Mouse (Mus musculus): Measurements from ENCODE around the gene Olfr948. TPM values are rescaled to one million over a fixed set of nuclear protein-coding genes. Genes with fewer than 3 reads are reported as not detected.

Olfr948 gene
- not detected in 2 replicates for total RNA-seq (2015)
- total RNA-seq (2017) = not detected in 2 replicates

DNA sequence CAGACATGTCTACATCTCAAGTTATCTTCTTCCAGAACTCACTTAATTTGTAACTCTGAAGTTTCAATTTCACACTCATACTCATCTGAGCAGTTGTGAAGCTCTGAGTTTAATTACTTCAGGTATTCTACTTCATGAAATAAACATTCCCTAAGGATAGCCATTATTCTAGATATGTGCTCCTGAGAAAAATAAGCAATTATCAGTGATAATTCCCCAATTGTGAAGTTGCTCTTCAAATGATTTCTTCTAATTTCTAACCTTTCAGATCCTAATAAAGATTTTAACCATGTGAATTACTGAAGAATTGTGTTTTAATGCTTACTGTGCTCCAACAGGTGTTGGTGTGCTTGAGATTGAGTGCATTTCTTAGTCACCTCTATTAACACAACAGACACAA lies at the start of gene Olfr948:
Gene Olfr948 (minus strand): TSS at position 101 of the 400 bp plus-strand sequence.
- no peak for ATAC-seq (ENCODE audit: poor library complexity, severe bottlenecking)

GRCm38 (mm10) chr9:39287136-39287535 lies 38.7 kb downstream of the Olfr948 start:
- no peak for ATAC-seq (ENCODE audit: poor library complexity, severe bottlenecking)

GRCm38 (mm10) chr9:39276718-39277117 lies 49.1 kb downstream of the Olfr948 start, which contains the start of gene Olfr945:
Gene Olfr945 (minus strand): TSS chr9:39276818.
- no peak for ATAC-seq (ENCODE audit: poor library complexity, severe bottlenecking)

Other genes starting within 250 kb of the Olfr948 start
- gene Olfr938, start 247.2 kb downstream of the Olfr948 start, total RNA-seq (2015) = not detected in 2 replicates
- gene Olfr938, start 247.2 kb downstream of the Olfr948 start, total RNA-seq (2017) = not detected in 2 replicates
- not detected in 2 replicates for gene Olfr27, start 197.9 kb downstream of the Olfr948 start, total RNA-seq (2015)
- gene Olfr27, start 197.9 kb downstream of the Olfr948 start, total RNA-seq (2017) = not detected in 2 replicates
- not detected in 2 replicates for gene Olfr943, start 159.7 kb downstream of the Olfr948 start, total RNA-seq (2015)
- not detected in 2 replicates for gene Olfr943, start 159.7 kb downstream of the Olfr948 start, total RNA-seq (2017)
- not detected in 2 replicates for gene Olfr944, start 124.1 kb downstream of the Olfr948 start, total RNA-seq (2015)
- gene Olfr944, start 124.1 kb downstream of the Olfr948 start, total RNA-seq (2017) = not detected in 2 replicates
- not detected in 2 replicates for gene Olfr1537, start 76.1 kb downstream of the Olfr948 start, total RNA-seq (2015)
- not detected in 2 replicates for gene Olfr1537, start 76.1 kb downstream of the Olfr948 start, total RNA-seq (2017)
- not detected in 2 replicates for gene Olfr945, start 49.2 kb downstream of the Olfr948 start, total RNA-seq (2015)
- gene Olfr945, start 49.2 kb downstream of the Olfr948 start, total RNA-seq (2017) = not detected in 2 replicates
- not detected in 2 replicates for gene Olfr951, start 61.4 kb upstream of the Olfr948 start, total RNA-seq (2015)
- gene Olfr951, start 61.4 kb upstream of the Olfr948 start, total RNA-seq (2017) = not detected in 2 replicates
- gene Olfr952, start 101.1 kb upstream of the Olfr948 start, total RNA-seq (2015) = not detected in 2 replicates
- gene Olfr952, start 101.1 kb upstream of the Olfr948 start, total RNA-seq (2017) = not detected in 2 replicates
- not detected in 2 replicates for gene Olfr954, start 130.7 kb upstream of the Olfr948 start, total RNA-seq (2015)
- gene Olfr954, start 130.7 kb upstream of the Olfr948 start, total RNA-seq (2017) = not detected in 2 replicates
- gene Olfr955, start 145.9 kb upstream of the Olfr948 start, total RNA-seq (2015) = not detected in 2 replicates
- gene Olfr955, start 145.9 kb upstream of the Olfr948 start, total RNA-seq (2017) = not detected in 2 replicates
- gene Olfr44, start 167.9 kb upstream of the Olfr948 start, total RNA-seq (2015) = not detected in 2 replicates
- gene Olfr44, start 167.9 kb upstream of the Olfr948 start, total RNA-seq (2017) = not detected in 2 replicates
- gene Olfr957, start 189.8 kb upstream of the Olfr948 start, total RNA-seq (2015) = not detected in 2 replicates
- not detected in 2 replicates for gene Olfr957, start 189.8 kb upstream of the Olfr948 start, total RNA-seq (2017)
- not detected in 2 replicates for gene Olfr958, start 228.0 kb upstream of the Olfr948 start, total RNA-seq (2015)
- gene Olfr958, start 228.0 kb upstream of the Olfr948 start, total RNA-seq (2017) = not detected in 2 replicates
- gene Olfr959, start 249.5 kb upstream of the Olfr948 start, total RNA-seq (2015) = not detected in 2 replicates
- not detected in 2 replicates for gene Olfr959, start 249.5 kb upstream of the Olfr948 start, total RNA-seq (2017)